Mouse (Mus musculus) adrenal gland, adult (tissue): ENCODE measurements at regions not wholly inside any gene's neighbourhood (a gene's known extent, or its start where the extent isn't known, plus 50 kb on each side); places are given as distances from the start of the nearest gene placed in this dataset.
A peak's percentile ranks its signal among the peaks of the same experiment; 100 is the strongest.

ENCODE experiments used
- DNase-seq, 2 experiments: peaks; one replicate each; pipeline ENCODE4 v3.0.0; 2022 to 2023; ENCODE audit warnings: low spot score in 1 of 2; ENCODE audit not compliant: inconsistent age in 2 of 2

DNA sequence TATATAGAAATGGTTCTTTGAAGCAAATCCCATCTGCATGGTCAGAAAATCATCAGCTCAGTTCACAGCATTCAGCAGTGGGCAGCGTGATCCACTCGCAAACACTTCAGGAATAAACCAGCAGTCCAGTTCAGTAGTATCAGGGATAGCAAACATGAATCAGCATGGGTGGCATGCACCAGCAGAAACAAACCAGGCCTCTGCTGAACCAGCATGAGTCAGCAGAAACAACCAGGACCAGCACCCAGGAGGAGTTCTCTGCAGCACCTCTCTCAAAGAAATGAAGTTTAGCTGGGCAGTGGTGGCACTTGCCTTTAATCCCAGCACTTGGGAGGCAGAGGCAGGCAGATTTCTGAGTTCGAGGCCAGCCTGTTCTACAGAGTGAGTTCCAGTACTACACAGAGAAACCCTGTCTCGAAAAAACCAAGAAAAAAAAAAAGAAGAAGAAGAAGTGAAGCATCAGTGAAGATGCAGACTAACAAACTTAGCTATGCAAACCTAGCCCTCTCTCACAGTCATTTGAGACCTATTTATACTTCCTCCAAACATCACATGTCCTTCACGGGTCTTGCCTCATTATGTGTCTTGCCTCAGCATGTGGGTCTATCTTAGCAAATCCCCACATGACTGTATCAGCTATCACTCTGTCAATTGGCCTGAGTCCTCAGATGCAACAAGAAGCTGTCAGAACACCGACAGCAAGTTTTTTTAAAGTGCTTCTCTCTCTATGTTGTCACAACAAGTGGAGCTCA is 80.2 kb downstream of the Fthl17a start:
- peak in 1 of 2 experiments; percentile 4 for DNase-seq

DNA sequence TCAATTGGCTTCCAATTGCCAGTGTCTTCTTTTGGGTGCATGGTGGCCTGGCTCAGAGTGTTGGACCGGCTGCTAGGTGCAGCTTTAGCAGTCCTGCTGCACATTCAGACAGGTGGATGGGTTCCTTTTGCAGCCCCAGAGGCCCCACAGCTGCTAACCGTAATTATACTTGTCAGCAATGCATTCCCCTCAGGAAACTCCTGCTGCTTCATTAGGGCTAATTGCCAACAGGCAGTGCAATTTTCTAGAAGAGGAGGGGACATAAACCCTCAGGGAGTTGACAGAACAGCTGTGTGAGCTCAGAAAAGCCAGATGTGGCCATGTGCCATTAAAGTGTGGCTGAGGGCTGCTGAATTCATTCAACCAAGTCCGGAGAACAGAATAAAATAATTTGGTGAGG is 94.0 kb downstream of the Fthl17a start:
- no peak for DNase-seq

DNA sequence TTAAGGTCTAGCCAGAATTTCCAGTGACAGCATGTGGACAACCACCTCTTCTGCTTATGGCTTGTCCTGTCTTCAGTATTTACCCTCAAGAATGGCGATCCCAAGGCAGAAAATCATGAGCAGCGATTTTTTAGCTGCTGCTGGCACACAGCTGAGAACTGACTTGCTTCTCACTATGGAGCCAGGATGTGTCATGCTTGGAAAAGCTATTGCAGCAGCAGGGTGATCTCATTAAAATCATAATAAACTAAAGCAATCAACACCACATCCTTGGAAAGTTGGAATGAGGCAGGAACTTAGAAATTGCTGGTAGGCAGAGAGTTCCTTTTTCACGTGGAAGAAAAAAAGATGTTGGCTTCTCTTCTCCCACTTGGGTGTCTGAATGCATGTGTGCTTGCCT is 125.8 kb downstream of the Fthl17a start:
- DNase-seq, result no peak

DNA sequence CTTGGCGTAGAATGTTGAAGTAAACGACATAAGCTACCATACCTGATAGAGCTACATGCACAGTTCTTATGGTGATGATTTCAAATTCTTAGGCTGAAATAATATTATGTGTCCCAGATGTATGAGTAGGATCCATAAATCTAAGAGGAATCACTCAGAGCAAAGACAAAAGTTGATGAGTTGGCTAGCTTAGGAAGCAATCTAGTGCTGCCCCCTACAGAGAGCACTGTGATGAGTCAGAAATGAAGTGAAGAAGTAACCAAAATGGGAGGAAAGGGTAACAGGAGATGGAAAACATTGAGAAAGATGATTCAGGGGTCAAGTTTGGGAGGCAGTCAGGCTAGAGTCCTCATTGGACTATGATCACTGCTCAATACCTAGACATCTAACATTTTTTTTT is 135.0 kb downstream of the Fthl17a start:
- peak in 1 of 2 experiments; percentile 18 for DNase-seq
